Mouse (Mus musculus): ENCODE results near the gene 2900011O08Rik. TPM values are rescaled to one million over a fixed set of nuclear protein-coding genes. Genes with fewer than 3 reads are reported as not detected.
A peak's percentile ranks its signal among the peaks of the same experiment; 100 is the strongest.
"Not testable (repeated sequence)": the region's sequence is repeated elsewhere in the genome, so short reads cannot be mapped to it uniquely, and the experiment has no call there.

2900011O08Rik gene
- polyA plus RNA-seq (2012; rRNA removed) = 200 and 209 TPM in 2 replicates

- peak; percentile 17 to 80 for DNase-seq (ENCODE audit: extremely low spot score in 1 of 2, low spot score in 1 of 2)
These were observed at the start of gene 2900011O08Rik, which contains the start of gene Ifitm7 for GRCm38 (mm10) chr16:13986574-13987478. Gene 2900011O08Rik, plus strand, starts transcription at chr16:13986604. Gene Ifitm7, minus strand, starts transcription at chr16:13986888.

- DNase-seq (ENCODE audit: extremely low spot score in 1 of 2, low spot score in 1 of 2) = peak; percentile 81 to 88
These were observed 46.1 kb upstream of the 2900011O08Rik start for GRCm38 (mm10) chr16:13940139-13940846.

- no peak for DNase-seq (ENCODE audit: extremely low spot score in 1 of 2, low spot score in 1 of 2)
These were observed 45.5 kb upstream of the 2900011O08Rik start for GRCm38 (mm10) chr16:13940847-13941395.

DNA sequence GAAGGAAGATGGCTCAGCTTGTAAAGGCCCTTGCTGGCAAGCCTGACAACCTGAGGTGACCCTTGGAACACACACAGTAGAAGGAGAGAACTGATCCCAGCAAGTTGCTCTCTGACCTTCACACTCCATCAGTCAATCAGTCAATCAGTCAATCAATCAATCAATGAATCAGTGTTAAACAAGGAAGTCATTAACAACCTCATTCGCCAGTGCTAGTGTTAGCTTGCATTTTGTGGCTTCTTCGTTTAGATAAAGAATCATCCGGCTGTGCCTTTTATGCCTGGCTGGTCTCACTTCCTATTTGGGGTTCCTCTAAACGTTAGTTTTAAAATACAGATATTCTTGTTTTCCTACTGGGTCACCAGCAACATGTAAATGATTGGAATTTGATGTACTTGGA is 42.2 kb upstream of the 2900011O08Rik start:
- no peak for DNase-seq (ENCODE audit: extremely low spot score in 1 of 2, low spot score in 1 of 2)

DNA sequence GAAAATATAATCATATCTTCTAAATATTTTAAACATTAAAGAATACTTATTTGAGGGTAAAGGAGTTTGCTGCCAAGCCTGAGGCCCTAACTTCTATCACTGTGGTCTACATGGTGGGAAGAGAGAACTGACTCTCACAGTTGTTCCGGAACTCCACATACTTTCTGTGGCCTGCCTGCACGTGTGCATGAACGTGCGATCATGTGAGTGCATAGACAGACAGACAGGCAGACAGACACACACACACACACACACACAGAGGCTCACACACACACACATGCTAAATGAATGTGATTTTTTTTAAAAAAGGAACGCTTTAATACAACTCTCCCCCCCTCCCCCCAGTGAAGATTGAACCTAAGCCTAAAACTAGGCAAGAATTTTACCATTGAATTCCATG is 41.7 kb upstream of the 2900011O08Rik start:
- DNase-seq (ENCODE audit: extremely low spot score in 1 of 2, low spot score in 1 of 2) = no peak

DNA sequence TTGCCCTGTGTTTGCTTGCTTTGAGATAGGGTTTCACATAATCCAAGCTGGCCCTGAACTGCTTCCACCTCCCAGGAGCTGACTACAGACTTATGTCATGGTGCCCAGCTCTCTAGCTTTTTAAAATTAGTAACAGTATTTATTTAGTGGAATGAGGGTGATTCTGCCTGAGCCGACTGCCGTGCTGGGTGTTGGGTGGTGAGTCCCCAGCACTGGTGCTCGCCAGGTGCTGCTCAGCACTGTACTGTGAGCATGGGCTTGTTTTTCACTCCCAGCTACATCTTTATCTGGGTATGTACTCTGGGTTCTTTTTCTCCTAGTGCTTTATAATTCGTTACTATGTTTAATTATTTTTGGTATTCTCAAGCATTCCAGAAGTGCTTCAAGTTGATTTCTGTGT is 41.3 kb upstream of the 2900011O08Rik start:
- no peak for DNase-seq (ENCODE audit: extremely low spot score in 1 of 2, low spot score in 1 of 2)

DNA sequence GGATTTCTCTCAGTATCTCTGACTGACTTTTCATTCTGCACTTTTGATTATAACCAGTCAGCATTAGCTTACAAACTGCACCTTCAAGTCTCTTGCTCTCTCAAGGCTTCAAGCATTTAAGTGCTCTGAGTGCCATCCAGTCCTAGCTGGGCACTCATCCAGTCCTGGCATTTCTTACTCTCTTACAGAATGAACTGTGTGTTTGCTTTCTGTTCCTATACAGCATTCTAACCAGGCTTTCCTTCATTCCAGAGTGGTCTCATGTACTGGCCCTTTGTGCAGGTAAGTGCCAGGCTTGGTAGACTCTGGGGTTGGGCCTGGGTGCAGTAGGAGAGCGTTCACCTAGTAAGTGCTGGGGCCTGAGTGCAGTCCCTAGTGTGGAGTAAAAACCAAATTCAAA is 40.1 kb upstream of the 2900011O08Rik start:
- no peak for DNase-seq (ENCODE audit: extremely low spot score in 1 of 2, low spot score in 1 of 2)

GRCm38 (mm10) chr16:13951245-13951644 is 35.2 kb upstream of the 2900011O08Rik start:
- no peak for DNase-seq (ENCODE audit: extremely low spot score in 1 of 2, low spot score in 1 of 2)

DNA sequence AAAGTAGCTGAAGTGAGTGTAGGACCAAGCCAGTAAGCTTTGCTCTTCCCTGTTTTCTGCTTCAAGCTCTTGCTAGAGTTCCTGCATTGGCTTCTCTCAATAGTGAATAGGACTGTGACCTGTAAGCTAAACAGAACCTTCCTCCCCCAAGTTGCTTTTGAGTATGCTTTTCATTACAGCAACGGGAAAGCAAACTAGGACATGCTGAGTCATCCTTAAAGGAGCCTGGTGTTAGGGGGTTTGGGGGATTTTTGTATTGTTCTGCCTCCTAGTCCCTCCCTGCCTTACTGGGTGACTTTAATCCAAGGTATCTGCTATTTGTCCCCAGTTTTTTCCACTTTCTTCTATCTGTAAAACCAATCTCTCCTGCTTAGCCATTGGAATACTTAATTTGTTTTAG is 24.4 kb upstream of the 2900011O08Rik start:
- no peak for DNase-seq (ENCODE audit: extremely low spot score in 1 of 2, low spot score in 1 of 2)

DNA sequence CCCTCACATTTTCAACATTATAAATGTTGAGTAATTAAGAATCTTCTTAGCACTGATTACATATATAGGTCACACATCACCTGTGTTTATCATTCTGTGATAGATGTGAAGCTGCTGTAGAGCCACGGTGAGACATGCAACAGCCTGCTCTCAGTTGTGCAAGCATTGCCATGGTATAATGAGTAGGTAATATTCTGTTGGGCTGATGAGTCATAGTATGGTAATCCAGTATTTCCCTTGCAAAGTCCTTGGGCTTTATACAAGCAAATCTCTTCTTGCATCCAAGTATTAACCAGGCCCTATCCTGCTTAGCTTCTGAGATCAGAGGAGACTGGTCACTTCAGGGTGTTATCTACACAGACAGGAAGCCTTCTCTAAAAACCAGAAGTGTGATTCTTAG is 17.3 kb upstream of the 2900011O08Rik start:
- DNase-seq (ENCODE audit: extremely low spot score in 1 of 2, low spot score in 1 of 2) = no peak

DNA sequence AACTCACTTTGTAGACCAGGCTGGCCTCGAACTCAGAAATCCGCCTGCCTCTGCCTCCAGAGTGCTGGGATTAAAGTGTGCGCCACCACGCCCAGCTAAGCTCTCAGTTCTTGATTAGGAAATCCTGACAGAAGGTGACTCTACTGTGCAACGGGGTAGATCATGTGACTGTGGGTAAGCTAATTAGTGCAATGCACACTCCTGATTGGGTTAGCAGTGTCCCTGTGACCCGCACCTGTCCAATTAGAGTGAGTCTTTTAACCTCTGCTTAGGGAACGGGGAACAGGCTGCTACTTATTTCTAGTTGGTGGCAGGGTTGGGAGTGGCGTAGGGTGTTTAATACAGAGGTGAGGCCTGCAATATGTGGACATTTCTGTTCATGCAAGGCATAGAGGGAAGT is 14.4 kb upstream of the 2900011O08Rik start:
- DNase-seq (ENCODE audit: extremely low spot score in 1 of 2, low spot score in 1 of 2) = no peak

DNA sequence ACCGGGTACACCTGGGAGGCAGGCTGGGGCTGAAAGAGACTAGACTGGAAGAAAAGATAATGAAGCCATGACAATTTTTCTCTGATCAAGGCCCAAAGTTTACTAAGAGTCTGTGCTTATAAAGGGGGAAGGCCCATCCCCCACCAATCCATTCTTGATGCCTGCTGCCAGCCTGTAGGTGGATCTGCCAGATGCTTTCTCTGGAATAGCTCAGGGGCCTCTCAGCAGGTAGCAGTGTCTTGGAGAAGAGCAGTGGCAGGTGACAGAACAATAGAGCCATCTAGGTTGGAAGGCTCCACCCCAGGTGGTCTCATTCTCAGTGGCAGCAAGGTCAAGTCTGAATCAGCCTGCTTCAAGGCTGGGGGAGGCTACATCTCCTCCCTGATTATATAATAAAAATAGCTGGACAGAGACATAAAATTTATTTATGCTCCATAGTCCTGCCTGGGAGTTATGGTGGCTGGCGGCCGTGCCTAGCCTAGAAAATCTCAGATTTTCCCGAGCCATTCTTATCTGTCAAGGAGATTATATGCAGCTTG is 10.0 kb upstream of the 2900011O08Rik start:
- not testable (repeated sequence) for DNase-seq (ENCODE audit: extremely low spot score in 1 of 2, low spot score in 1 of 2)

- DNase-seq (ENCODE audit: extremely low spot score in 1 of 2, low spot score in 1 of 2) = not testable (repeated sequence)
These were observed 9.4 kb upstream of the 2900011O08Rik start for GRCm38 (mm10) chr16:13977026-13977425.

GRCm38 (mm10) chr16:13981726-13982125 is 4.7 kb upstream of the 2900011O08Rik start:
- not testable (repeated sequence) for DNase-seq (ENCODE audit: extremely low spot score in 1 of 2, low spot score in 1 of 2)

DNA sequence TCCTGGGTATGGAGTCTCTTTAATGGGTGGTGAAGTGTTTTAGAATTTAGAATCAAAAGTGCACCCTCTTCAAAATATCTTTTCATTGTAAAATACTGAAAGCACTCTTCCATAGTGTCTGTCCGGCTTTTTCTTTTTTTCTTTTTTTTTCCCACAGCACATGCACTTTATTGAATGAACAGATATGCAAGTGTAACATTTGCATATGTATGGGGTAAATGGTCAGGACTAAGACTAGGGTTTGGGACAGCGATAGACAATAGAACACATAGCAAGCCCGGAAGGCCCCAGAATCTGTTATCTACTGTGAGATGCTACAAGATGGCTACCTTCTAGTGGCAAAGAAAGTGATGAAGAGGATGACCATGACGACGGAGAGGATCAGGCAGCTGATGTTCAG is 3.2 kb upstream of the 2900011O08Rik start:
- DNase-seq (ENCODE audit: extremely low spot score in 1 of 2, low spot score in 1 of 2) = no peak

- no peak for DNase-seq (ENCODE audit: extremely low spot score in 1 of 2, low spot score in 1 of 2)
These were observed 219 bp upstream of the 2900011O08Rik start for GRCm38 (mm10) chr16:13986197-13986573.

GRCm38 (mm10) chr16:13992518-13993248 is 6.3 kb downstream of the 2900011O08Rik start:
- DNase-seq (ENCODE audit: extremely low spot score in 1 of 2, low spot score in 1 of 2) = no peak

GRCm38 (mm10) chr16:13994076-13994475 is 7.7 kb downstream of the 2900011O08Rik start:
- DNase-seq (ENCODE audit: extremely low spot score in 1 of 2, low spot score in 1 of 2) = no peak

DNA sequence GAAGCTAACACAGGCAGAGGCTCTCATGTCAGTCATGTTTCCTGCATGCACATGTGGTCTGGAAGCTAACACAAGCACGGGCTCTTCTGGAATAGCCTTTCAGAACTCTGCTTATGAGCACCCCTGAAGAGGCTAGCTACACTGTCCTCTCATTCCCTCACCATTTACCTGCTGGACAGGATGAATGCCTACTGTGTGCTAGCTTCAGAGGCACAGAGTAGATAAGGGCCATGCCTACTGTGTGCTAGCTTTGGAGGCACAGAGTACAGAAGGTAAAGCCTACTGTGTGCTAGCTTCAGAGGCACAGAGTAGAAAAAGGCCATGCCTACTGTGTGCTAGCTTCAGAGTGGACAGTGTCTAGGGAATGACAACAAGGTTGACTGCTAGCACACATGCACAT is 8.1 kb downstream of the 2900011O08Rik start:
- no peak for DNase-seq (ENCODE audit: extremely low spot score in 1 of 2, low spot score in 1 of 2)

DNA sequence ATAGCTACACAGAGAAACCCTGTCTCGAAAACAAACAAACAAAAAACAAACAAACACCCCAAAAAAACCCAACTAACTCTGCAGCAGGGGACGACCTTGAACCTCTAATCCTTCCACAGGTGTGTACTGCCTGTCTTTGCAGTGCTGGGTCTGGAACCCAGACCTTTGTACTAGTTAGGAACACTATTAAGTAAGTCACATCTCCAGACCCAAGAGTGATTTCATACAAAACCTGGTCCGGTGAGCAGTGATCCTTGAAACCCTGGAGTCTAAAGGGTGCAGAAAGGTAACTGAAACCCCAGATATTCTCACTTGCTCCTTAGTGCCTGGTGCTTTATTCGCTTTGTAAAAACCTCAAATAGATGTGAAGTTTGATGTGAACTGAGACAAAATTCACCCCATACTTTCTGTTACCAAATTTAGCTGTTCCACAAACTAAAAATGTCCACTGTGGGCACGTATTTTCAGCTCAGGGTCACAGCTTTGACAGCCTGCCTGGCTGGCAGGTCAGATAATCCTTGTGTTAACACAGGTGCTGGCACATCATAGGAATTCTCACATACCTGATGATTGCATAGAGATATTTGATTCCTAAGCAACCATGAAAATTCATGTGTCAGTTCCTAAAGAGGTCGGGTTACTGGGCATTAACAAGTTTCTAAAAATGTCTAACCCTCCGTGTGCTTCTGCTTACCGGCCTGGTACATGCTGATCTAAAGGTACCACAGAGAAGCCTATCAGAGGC is 17.2 kb downstream of the 2900011O08Rik start:
- DNase-seq (ENCODE audit: extremely low spot score in 1 of 2, low spot score in 1 of 2) = no peak

Measured in frontal cortex, adult 2 months (tissue).